9 mouse cellular contexts compared by ENCODE assay signal in the genomic region with DNA sequence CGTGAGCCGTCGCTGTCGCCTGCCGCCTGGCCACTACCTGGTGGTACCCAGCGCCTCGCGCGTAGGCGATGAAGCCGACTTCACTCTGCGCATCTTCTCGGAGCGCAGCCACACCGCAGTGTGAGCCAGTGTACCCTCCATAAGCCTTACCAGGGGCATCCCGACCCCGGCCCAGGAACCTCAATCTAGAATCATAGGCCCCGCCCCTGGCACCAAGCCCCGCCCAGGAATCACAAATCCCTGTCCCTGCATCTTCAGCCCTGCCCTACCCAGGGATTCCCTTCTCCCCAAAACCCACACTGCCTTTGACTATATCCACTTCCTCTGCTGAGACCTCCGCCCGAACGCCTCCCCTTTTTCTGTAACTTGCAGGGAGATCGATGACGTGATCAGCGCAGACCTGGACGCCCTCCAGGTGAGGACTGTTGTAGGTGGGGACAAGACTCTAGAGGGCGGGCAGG. TPM values are rescaled to one million over a fixed set of nuclear protein-coding genes. Genes with fewer than 3 reads are reported as not detected.
DNase-seq lines count a peak whose midpoint lies in the region; ATAC-seq and TF ChIP-seq lines count a peak whose summit lies in the region.
"Had no signal": no experiment of that assay in that cellular context is flagged by ENCODE, and none has a peak within 500 bp of the region (broad histone marks: within the 10 kb centered on the region; RNA-seq: fewer than 3 reads in every experiment).

No protein-coding gene starts in this region.

- peak; percentile 90 for DNase-seq in heart, adult 11 months
- no peak for DNase-seq in heart, postnatal 36 days
- DNase-seq in forebrain, embryonic 14.5 days (ENCODE audit: low spot score), result peak; percentile 19
- no peak for DNase-seq in liver, embryonic 14.5 days (ENCODE audit: low read depth in 3 of 3, low spot score in 3 of 3)
- DNase-seq in left cerebral cortex, adult 18-20 months (ENCODE audit: low spot score in 2 of 2), result no peak
- no peak for DNase-seq in frontal cortex, postnatal 25 days (ENCODE audit: low spot score in 2 of 2)
- DNase-seq in MN1 (ENCODE audit: low spot score), result no peak

- H3K4me3 ChIP-seq in ES-Bruce4 (ENCODE audit: low read depth, low read length), result peak overlapping the region; percentile 68
- H3K4me3 ChIP-seq in forebrain, embryonic 14.5 days (ENCODE audit: low read depth, low read length), result peak overlapping the region; percentile 23
- H3K4me3 ChIP-seq in liver, embryonic 14.5 days (ENCODE audit: insufficient read depth in 1 of 2, low read depth in 2 of 2, low read length in 2 of 2), result no peak overlapping the region

- TF ChIP-seq POLR2A in ES-Bruce4 (IDR thresholded peaks at IDR 0.05; ENCODE audit: insufficient read depth, low read length), result no peak

- peak overlapping the region; percentile 19 for H3K9ac ChIP-seq in ES-Bruce4 (ENCODE audit: low read depth, poor library complexity, severe bottlenecking)
- peak overlapping the region; percentile 50 for H3K9ac ChIP-seq in forebrain, embryonic 14.5 days (ENCODE audit: low read length)
- H3K9ac ChIP-seq in liver, embryonic 14.5 days (replicated peaks), result no peak overlapping the region

- no peaks in the 10 kb centered on the region for H3K9me3 ChIP-seq in ES-Bruce4 (replicated peaks; ENCODE audit: control insufficient read depth, insufficient read depth, low read length, poor library complexity, severe bottlenecking)
- H3K9me3 ChIP-seq in forebrain, embryonic 14.5 days (replicated peaks; ENCODE audit: control insufficient read depth, low read length), result no peaks in the 10 kb centered on the region
- no peaks in the 10 kb centered on the region for H3K9me3 ChIP-seq in liver, embryonic 14.5 days (ENCODE audit: control insufficient read depth, low read length)

- H3K4me2 ChIP-seq in forebrain, embryonic 14.5 days (ENCODE audit: low read length), result peak overlapping the region; percentile 50
- H3K4me2 ChIP-seq in liver, embryonic 14.5 days (ENCODE audit: low read depth), result peak overlapping the region; percentile 29

- TF ChIP-seq EP300 in ES-Bruce4 (IDR thresholded peaks at IDR 0.05; ENCODE audit: insufficient read depth, low read depth, low read length), result no peak
- TF ChIP-seq EP300 in liver, embryonic 14.5 days (IDR thresholded peaks at IDR 0.05; ENCODE audit: low read depth), result no peak

- peaks cover 8% of the 10 kb centered on the region; the same call in 1 of the 2 replicates for H3K36me3 ChIP-seq in ES-Bruce4 (ENCODE audit: control insufficient read depth, insufficient read depth, low read length, poor library complexity, severe bottlenecking)
- peaks cover 30% of the 10 kb centered on the region for H3K36me3 ChIP-seq in forebrain, embryonic 14.5 days (ENCODE audit: control insufficient read depth, insufficient read depth, low read length)
- peaks cover 12% of the 10 kb centered on the region for H3K36me3 ChIP-seq in liver, embryonic 14.5 days (replicated peaks; ENCODE audit: control insufficient read depth, insufficient read depth, low read depth)

- 2% methylated on average over 27 of the region's 27 CpGs for WGBS in forebrain, embryonic 14.5 days
- WGBS in liver, embryonic 14.5 days (ENCODE audit: insufficient replicate concordance), result 5% methylated on average over 27 of the region's 27 CpGs

- ATAC-seq in forebrain, embryonic 14.5 days, result peak; percentile 45
- no peak for ATAC-seq in liver, embryonic 14.5 days (ENCODE audit: insufficient read depth)

- TF ChIP-seq CTCF in ES-Bruce4 (IDR thresholded peaks at IDR 0.05; ENCODE audit: low read depth, low read length), result no peak
- no peak for TF ChIP-seq CTCF in liver, embryonic 14.5 days (IDR thresholded peaks at IDR 0.05; ENCODE audit: low read depth)

- no peak overlapping the region for H3K27ac ChIP-seq in ES-Bruce4 (ENCODE audit: insufficient read depth, low read length)
- H3K27ac ChIP-seq in forebrain, embryonic 14.5 days (ENCODE audit: low read depth, low read length), result no peak overlapping the region
- H3K27ac ChIP-seq in liver, embryonic 14.5 days, result no peak overlapping the region
- H3K27ac ChIP-seq: macrophage had no signal

- intact Hi-C loops in heart, postnatal 36 days (cut with DNase I), result no loop called here

- no peaks in the 10 kb centered on the region for H3K4me1 ChIP-seq in ES-Bruce4 (ENCODE audit: control insufficient read depth, insufficient read depth, low read length)
- H3K4me1 ChIP-seq in forebrain, embryonic 14.5 days (ENCODE audit: control insufficient read depth, insufficient read depth, low read length), result no peaks in the 10 kb centered on the region
- 0 out of 4 replicates have a peak, but pooled peaks cover 0 to 2% of the 10 kb centered on the region in 2 experiments for H3K4me1 ChIP-seq in liver, embryonic 14.5 days (replicated peaks; ENCODE audit: control insufficient read depth in 2 of 2, insufficient read depth in 2 of 2, low read length in 1 of 2)

- H3K27me3 ChIP-seq in ES-Bruce4 (ENCODE audit: control insufficient read depth, insufficient read depth, low read length, poor library complexity, severe bottlenecking), result no peaks in the 10 kb centered on the region
- peaks cover 18% of the 10 kb centered on the region for H3K27me3 ChIP-seq in forebrain, embryonic 14.5 days (replicated peaks; ENCODE audit: control insufficient read depth, insufficient read depth, low read length)
- H3K27me3 ChIP-seq in liver, embryonic 14.5 days (ENCODE audit: control insufficient read depth, insufficient read depth, low read length), result peaks cover 19% of the 10 kb centered on the region

RNA-seq across cellular contexts. Expression of gene Capn12, which starts 7.5 kb away (rescaled TPM):
- under 1 TPM; 0.19 to 0.27 TPM for total RNA-seq in heart, postnatal 36 days (2021)
- 0.21 and 0.33 TPM in 2 replicates for polyA plus RNA-seq in ES-Bruce4 (2011; ENCODE audit: insufficient read depth, insufficient read length, low read depth, missing spikeins)
- polyA plus RNA-seq in forebrain, embryonic 14.5 days (2014; fragmentation: Nextera tagmentation; extraction: Ambion mirVana), result 0.11 and 0.38 TPM in 2 replicates
- 0.01 and 0.02 TPM in 2 replicates for polyA plus RNA-seq in liver, embryonic 14.5 days (2012; rRNA removed)
- polyA plus RNA-seq in liver, embryonic 14.5 days (2014; fragmentation: Nextera tagmentation; extraction: Ambion mirVana), result 0.15 and 0.19 TPM in 2 replicates
- total RNA-seq in left cerebral cortex, adult 18-20 months (2021), result under 1 TPM; 0.61 to 0.95 TPM

RNA-seq across cellular contexts. Expression of gene Lgals7, which starts 25.1 kb away (rescaled TPM):
- 1 to 10 TPM in 1 of 2 experiments, under 1 TPM in 1; 0.73 to 1.4 TPM for total RNA-seq in heart, postnatal 36 days (2021)
- polyA plus RNA-seq in ES-Bruce4 (2011; ENCODE audit: insufficient read depth, insufficient read length, low read depth, missing spikeins), result not detected in 2 replicates
- polyA plus RNA-seq in forebrain, embryonic 14.5 days (2014; fragmentation: Nextera tagmentation; extraction: Ambion mirVana), result 2.4 and 4.2 TPM in 2 replicates
- 0.09 and 0.42 TPM in 2 replicates for polyA plus RNA-seq in liver, embryonic 14.5 days (2012; rRNA removed)
- polyA plus RNA-seq in liver, embryonic 14.5 days (2014; fragmentation: Nextera tagmentation; extraction: Ambion mirVana), result 0.40 TPM in 1 of 2 replicates, not detected in the other
- total RNA-seq in left cerebral cortex, adult 18-20 months (2021), result under 1 TPM in 1 of 2 experiments, not detected in 1; 0.74 TPM
- polyA plus RNA-seq: macrophage had no signal

RNA-seq across cellular contexts. Expression of gene Lgals4, which starts 55.1 kb away (rescaled TPM):
- total RNA-seq in heart, postnatal 36 days (2021), result 10 to 100 TPM; 29.4 to 48.3 TPM
- polyA plus RNA-seq in ES-Bruce4 (2011; ENCODE audit: insufficient read depth, insufficient read length, low read depth, missing spikeins), result 1.9 and 2.4 TPM in 2 replicates
- 1.7 and 2.0 TPM in 2 replicates for polyA plus RNA-seq in forebrain, embryonic 14.5 days (2014; fragmentation: Nextera tagmentation; extraction: Ambion mirVana)
- polyA plus RNA-seq in liver, embryonic 14.5 days (2012; rRNA removed), result 2.3 and 3.3 TPM in 2 replicates
- 0.98 and 1.1 TPM in 2 replicates for polyA plus RNA-seq in liver, embryonic 14.5 days (2014; fragmentation: Nextera tagmentation; extraction: Ambion mirVana)
- total RNA-seq in left cerebral cortex, adult 18-20 months (2021), result 1 to 10 TPM; 1.9 to 2.4 TPM

Comparison
In these comparisons a context has a peak if more than half of its experiments do, and no peak if none do; other contexts are left out.
1. DNase-seq: peak in heart, adult 11 months (single experiment) and forebrain, embryonic 14.5 days (single experiment); none in heart, postnatal 36 days (0 of 2), liver, embryonic 14.5 days (0 of 3), left cerebral cortex, adult 18-20 months (0 of 2), frontal cortex, postnatal 25 days (0 of 2) and MN1 (single experiment).
2. H3K4me3 ChIP-seq: peak in ES-Bruce4 (single experiment) and forebrain, embryonic 14.5 days (single experiment); none in liver, embryonic 14.5 days (0 of 2).